Mouse (Mus musculus): Measurements from ENCODE around the gene Mdga1. TPM values are rescaled to one million over a fixed set of nuclear protein-coding genes. Genes with fewer than 3 reads are reported as not detected.
"Not testable (repeated sequence)": the region's sequence is repeated elsewhere in the genome, so short reads cannot be mapped to it uniquely, and the experiment has no call there.

Mdga1 gene
- polyA plus RNA-seq, 1 experiment from 2014 or later = 10.6 TPM

GRCm38 (mm10) chr17:29788573-29788972 lies 181.3 kb downstream of the Mdga1 start:
- Histone ChIP-seq H3K9ac (replicated peaks; ENCODE audit: low read depth, low read length) (no peak overlapping the region), H3K9me3 (ENCODE audit: control insufficient read depth, low read length) (no peaks in the 10 kb centered on the region), H3K27me3 (ENCODE audit: control insufficient read depth, insufficient read depth, low read length) (no peaks in the 10 kb centered on the region), H3K4me3 (ENCODE audit: low read depth, low read length) (no peak overlapping the region), H3K4me1 (ENCODE audit: control insufficient read depth, insufficient read depth, low read length) (no peaks in the 10 kb centered on the region), H3K36me3 (ENCODE audit: control insufficient read depth, insufficient read depth, low read length) (no peaks in the 10 kb centered on the region), H3K4me2 (ENCODE audit: low read depth, low read length) (no peak overlapping the region), H3K27ac (ENCODE audit: low read depth, low read length) (no peak overlapping the region)
- 90% methylated on average over 10 of the region's 10 CpGs for WGBS
- ATAC-seq (ENCODE audit: low read depth) = no peak

GRCm38 (mm10) chr17:29784820-29785219 lies 185.1 kb downstream of the Mdga1 start:
- H3K27ac ChIP-seq (ENCODE audit: low read depth, low read length) = no peak overlapping the region
- H3K9ac ChIP-seq (replicated peaks; ENCODE audit: low read depth, low read length) = no peak overlapping the region
- H3K9me3 ChIP-seq (ENCODE audit: control insufficient read depth, low read length) = no peaks in the 10 kb centered on the region
- no peak overlapping the region for H3K4me3 ChIP-seq (ENCODE audit: low read depth, low read length)
- no peaks in the 10 kb centered on the region for H3K4me1 ChIP-seq (ENCODE audit: control insufficient read depth, insufficient read depth, low read length)
- no peaks in the 10 kb centered on the region for H3K36me3 ChIP-seq (ENCODE audit: control insufficient read depth, insufficient read depth, low read length)
- ATAC-seq (ENCODE audit: low read depth) = no peak
- WGBS = 83% methylated on average over 9 of the region's 9 CpGs
- no peaks in the 10 kb centered on the region for H3K27me3 ChIP-seq (ENCODE audit: control insufficient read depth, insufficient read depth, low read length)
- no peak overlapping the region for H3K4me2 ChIP-seq (ENCODE audit: low read depth, low read length)

- not testable (repeated sequence) for H3K4me1 ChIP-seq (ENCODE audit: control insufficient read depth, insufficient read depth, low read length); H3K4me3 ChIP-seq (ENCODE audit: low read depth, low read length); ATAC-seq (ENCODE audit: low read depth); H3K4me2 ChIP-seq (ENCODE audit: low read depth, low read length); H3K27ac ChIP-seq (ENCODE audit: low read depth, low read length); H3K9ac ChIP-seq (replicated peaks; ENCODE audit: low read depth, low read length); H3K36me3 ChIP-seq (ENCODE audit: control insufficient read depth, insufficient read depth, low read length); H3K27me3 ChIP-seq (ENCODE audit: control insufficient read depth, insufficient read depth, low read length); H3K9me3 ChIP-seq (ENCODE audit: control insufficient read depth, low read length)
- WGBS = 92% methylated on average over 4 of the region's 4 CpGs
Measured at GRCm38 (mm10) chr17:29781472-29781871, 188.4 kb downstream of the Mdga1 start.

DNA sequence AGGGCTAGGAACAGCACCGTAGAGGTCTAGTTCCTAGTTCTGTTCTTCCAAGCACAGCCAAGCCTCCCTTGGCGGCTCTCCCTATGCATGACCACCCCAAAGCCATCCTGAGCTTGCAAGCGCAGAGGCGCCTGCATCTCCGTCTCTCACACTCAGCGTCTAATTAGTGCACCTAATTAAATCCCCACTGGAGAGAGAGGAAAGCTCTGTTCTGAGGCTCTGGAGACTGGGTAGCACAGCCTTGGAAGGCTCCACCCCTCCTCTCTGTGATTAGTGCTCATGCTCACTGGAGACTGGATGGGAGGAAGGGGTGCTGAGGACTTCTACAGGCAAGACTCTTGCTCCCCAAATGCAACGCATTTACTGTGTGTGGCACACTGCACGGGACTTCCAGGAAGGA lies 191.9 kb downstream of the Mdga1 start:
- H3K9ac ChIP-seq (replicated peaks; ENCODE audit: low read depth, low read length) = no peak overlapping the region
- H3K4me3 ChIP-seq (ENCODE audit: low read depth, low read length) = no peak overlapping the region
- no peaks in the 10 kb centered on the region for H3K4me1 ChIP-seq (ENCODE audit: control insufficient read depth, insufficient read depth, low read length)
- H3K9me3 ChIP-seq (ENCODE audit: control insufficient read depth, low read length) = no peaks in the 10 kb centered on the region
- 59% methylated on average over 8 of the region's 8 CpGs for WGBS
- no peaks in the 10 kb centered on the region for H3K27me3 ChIP-seq (ENCODE audit: control insufficient read depth, insufficient read depth, low read length)
- no peaks in the 10 kb centered on the region for H3K36me3 ChIP-seq (ENCODE audit: control insufficient read depth, insufficient read depth, low read length)
- no peak for ATAC-seq (ENCODE audit: low read depth)
- H3K4me2 ChIP-seq (ENCODE audit: low read depth, low read length) = no peak overlapping the region
- no peak overlapping the region for H3K27ac ChIP-seq (ENCODE audit: low read depth, low read length)

Other genes starting within 250 kb of the Mdga1 start
- 36.8 and 37.5 TPM in 2 replicates for gene Zfand3, start 34.6 kb upstream of the Mdga1 start, polyA plus RNA-seq (2014; fragmentation: Nextera tagmentation; extraction: Ambion mirVana)

All from neural tube, embryonic 14.5 days (tissue).